8 mouse cellular contexts compared by ENCODE assay signal in the genomic region with DNA sequence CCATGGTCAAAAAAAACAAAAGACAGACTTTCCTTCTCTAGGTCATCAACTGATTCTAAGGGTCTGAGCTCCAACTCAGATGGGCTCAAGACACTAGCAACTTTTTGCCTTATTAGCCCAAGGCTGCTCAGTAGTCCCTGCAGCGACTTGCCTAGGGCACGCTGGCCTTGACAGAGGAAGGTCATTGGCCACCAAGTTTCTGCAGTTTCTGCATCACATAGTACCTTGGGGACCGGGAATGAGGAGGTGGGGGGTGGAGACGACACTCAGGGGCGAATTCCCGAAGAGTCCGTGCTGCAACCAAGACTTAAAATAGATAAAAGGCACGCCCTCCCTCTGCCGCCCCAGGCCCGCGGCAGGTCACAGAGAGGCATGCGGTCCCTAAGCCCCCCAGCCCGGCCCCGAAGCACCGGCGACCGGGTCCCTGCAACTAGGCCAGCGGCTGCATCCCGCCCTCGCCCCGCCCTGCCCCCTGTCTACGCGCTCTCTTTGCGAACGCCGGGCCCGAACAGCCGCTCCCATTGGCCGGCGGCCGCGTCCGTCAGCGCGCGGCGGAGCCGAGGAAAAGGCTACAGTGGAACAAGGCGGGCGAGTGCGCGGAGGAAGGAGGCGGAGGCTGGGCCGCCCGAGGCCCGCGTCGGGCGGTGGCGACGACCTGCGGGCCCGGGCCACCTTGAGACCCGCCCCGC. TPM values are rescaled to one million over a fixed set of nuclear protein-coding genes. Genes with fewer than 3 reads are reported as not detected.
DNase-seq lines count a peak whose midpoint lies in the region; ATAC-seq and TF ChIP-seq lines count a peak whose summit lies in the region.

No protein-coding gene starts in this region.

- under 1% methylated on average over 55 of the region's 55 CpGs for WGBS in cerebellum, adult 2 months
- WGBS in hindbrain, embryonic 10.5 days, result under 1% methylated on average over 54 of the region's 55 CpGs
- WGBS in lung, postnatal 0 days, result under 1% methylated on average over 36 of the region's 55 CpGs

- TF ChIP-seq POLR2A in MEL (IDR thresholded peaks at IDR 0.05; ENCODE audit: control insufficient read depth in 1 of 2, insufficient read depth in 1 of 2, low read depth in 1 of 2, low read length in 2 of 2, poor library complexity in 1 of 2), result peak; percentile 1 to 72; a peak in 2 of 4 replicates
- TF ChIP-seq POLR2A in cerebellum, adult 2 months (IDR thresholded peaks at IDR 0.05; ENCODE audit: borderline replicate concordance, insufficient read depth, low read length), result peak; percentile 70

- TF ChIP-seq CTCF in MEL (IDR thresholded peaks at IDR 0.05 in 2 of 3, conservative IDR thresholded peaks at IDR 0.05 in 1 of 3; ENCODE audit: control insufficient read depth in 1 of 3, insufficient read depth in 1 of 3, low read depth in 2 of 3, low read length in 3 of 3, poor library complexity in 1 of 3, severe bottlenecking in 1 of 3), result no peak
- TF ChIP-seq CTCF in cerebellum, adult 2 months (IDR thresholded peaks at IDR 0.05; ENCODE audit: borderline replicate concordance, insufficient read depth, low read depth, low read length), result no peak
- TF ChIP-seq CTCF in lung, postnatal 0 days (IDR thresholded peaks at IDR 0.05), result peak; percentile 41

- H3K36me3 ChIP-seq in MEL (ENCODE audit: control insufficient read depth in 1 of 2, insufficient read depth in 2 of 2, low read length in 2 of 2), result peaks cover 0 to 19% of the 10 kb centered on the region in 2 experiments; a peak in 2 of 4 replicates
- H3K36me3 ChIP-seq in hindbrain, embryonic 10.5 days, result no peaks in the 10 kb centered on the region
- H3K36me3 ChIP-seq in lung, postnatal 0 days (ENCODE audit: insufficient read depth, low read length), result no peaks in the 10 kb centered on the region

- H3K9ac ChIP-seq in MEL (ENCODE audit: control insufficient read depth, low read depth, low read length, poor library complexity, severe bottlenecking), result peak overlapping the region; percentile 97
- peak overlapping the region; percentile 96 for H3K9ac ChIP-seq in lung, postnatal 0 days (replicated peaks; ENCODE audit: low read depth)

- H3K9me3 ChIP-seq in MEL (replicated peaks; ENCODE audit: insufficient read depth, low read length), result no peaks in the 10 kb centered on the region
- no peaks in the 10 kb centered on the region for H3K9me3 ChIP-seq in hindbrain, embryonic 10.5 days
- no peaks in the 10 kb centered on the region for H3K9me3 ChIP-seq in lung, postnatal 0 days (ENCODE audit: low read length)

- peak; percentile 94 for DNase-seq in MEL (ENCODE audit: low read depth, low spot score)
- peak; percentile 97 to 98 for DNase-seq in cerebellum, adult 2 months
- DNase-seq in forelimb bud, embryonic 11.5 days (ENCODE audit: low read depth, low spot score), result peak; percentile 90
- DNase-seq in hindbrain, embryonic 10.5 days (ENCODE audit: low spot score), result peak; percentile 95
- peak; percentile 95 for DNase-seq in layer of hippocampus, adult 9-11 months
- DNase-seq in lung, postnatal 0 days (ENCODE audit: low spot score), result peak; percentile 96
- DNase-seq in ovary, postnatal 14 days (ENCODE audit: low spot score), result peak; percentile 94
- DNase-seq in thymus, postnatal 14 days, result peak; percentile 97

- peaks cover 0 to 16% of the 10 kb centered on the region in 2 experiments; a peak in 3 of 4 replicates for H3K4me1 ChIP-seq in MEL (ENCODE audit: control insufficient read depth in 1 of 2, insufficient read depth in 2 of 2, low read length in 2 of 2)
- H3K4me1 ChIP-seq in cerebellum, adult 2 months (ENCODE audit: control insufficient read depth, insufficient read depth, low read length), result peaks cover 11% of the 10 kb centered on the region
- H3K4me1 ChIP-seq in hindbrain, embryonic 10.5 days (replicated peaks), result peaks cover 56% of the 10 kb centered on the region
- peaks cover 29% of the 10 kb centered on the region; the same call in 1 of the 2 replicates for H3K4me1 ChIP-seq in lung, postnatal 0 days (ENCODE audit: insufficient read depth, low read depth, low read length)

- TF ChIP-seq RAD21 in MEL (IDR thresholded peaks at IDR 0.05; ENCODE audit: low read depth, low read length), result no peak

- peak; percentile 96 for ATAC-seq in lung, postnatal 0 days

- H3K79me2 ChIP-seq in MEL (ENCODE audit: control insufficient read depth, insufficient read depth, low read length, poor library complexity), result peaks cover 9% of the 10 kb centered on the region

- H3K27ac ChIP-seq in MEL (ENCODE audit: control insufficient read depth, low read depth, low read length), result peak overlapping the region; percentile 36
- peak overlapping the region; percentile 92 for H3K27ac ChIP-seq in cerebellum, adult 2 months (ENCODE audit: insufficient read depth, low read length)
- peak overlapping the region; percentile 99 for H3K27ac ChIP-seq in hindbrain, embryonic 10.5 days
- peak overlapping the region; percentile 96 for H3K27ac ChIP-seq in lung, postnatal 0 days (ENCODE audit: low read length)

- TF ChIP-seq EP300 in MEL (IDR thresholded peaks at IDR 0.05; ENCODE audit: low read depth in 1 of 2, low read length in 2 of 2), result no peak
- TF ChIP-seq EP300 in lung, postnatal 0 days (IDR thresholded peaks at IDR 0.05), result no peak

- peaks cover 0 to 1% of the 10 kb centered on the region in 2 experiments; a peak in 1 of 4 replicates for H3K27me3 ChIP-seq in MEL (ENCODE audit: control insufficient read depth in 1 of 2, insufficient read depth in 2 of 2, low read length in 2 of 2)
- no peaks in the 10 kb centered on the region for H3K27me3 ChIP-seq in cerebellum, adult 2 months (ENCODE audit: control insufficient read depth, insufficient read depth, low read length)
- H3K27me3 ChIP-seq in hindbrain, embryonic 10.5 days (ENCODE audit: insufficient read depth, poor library complexity, severe bottlenecking), result peaks cover 14% of the 10 kb centered on the region
- H3K27me3 ChIP-seq in lung, postnatal 0 days (replicated peaks; ENCODE audit: insufficient read depth, low read length), result no peaks in the 10 kb centered on the region

- H3K4me3 ChIP-seq in MEL (ENCODE audit: control insufficient read depth in 1 of 2, insufficient read depth in 1 of 2, low read depth in 2 of 2, low read length in 2 of 2), result peak overlapping the region; percentile 70 to 71
- H3K4me3 ChIP-seq in cerebellum, adult 2 months (replicated peaks; ENCODE audit: insufficient read depth, low read depth, low read length), result peak overlapping the region; percentile 96
- peak overlapping the region; percentile 73 for H3K4me3 ChIP-seq in hindbrain, embryonic 10.5 days
- H3K4me3 ChIP-seq in lung, postnatal 0 days (ENCODE audit: low read depth, low read length), result peak overlapping the region; percentile 88

- H3K4me2 ChIP-seq in lung, postnatal 0 days (replicated peaks; ENCODE audit: low read depth, low read length), result peak overlapping the region; percentile 66

TF ChIP-seq in MEL, 35 proteins besides CTCF, POLR2A, EP300 and RAD21 (continues in another document):
- TF ChIP-seq GABPA (IDR thresholded peaks at IDR 0.05; ENCODE audit: low read depth, low read length) (no peak), MEF2A (IDR thresholded peaks at IDR 0.05; ENCODE audit: extremely low read depth, insufficient replicate concordance, low read depth, low read length, poor library complexity, severe bottlenecking) (no peak), GATA1 (IDR thresholded peaks at IDR 0.05; ENCODE audit: low read depth, low read length) (no peak), MAFK (IDR thresholded peaks at IDR 0.05; ENCODE audit: borderline replicate concordance, low read depth, low read length) (no peak), CHD2 (IDR thresholded peaks at IDR 0.05; ENCODE audit: low read length) (no peak), MXI1 (IDR thresholded peaks at IDR 0.05; ENCODE audit: low read depth, low read length) (peak; percentile 49; the same call in 1 of the 2 replicates), POLR2AphosphoS5 (IDR thresholded peaks at IDR 0.05; ENCODE audit: borderline replicate concordance, low read depth, low read length) (no peak), BHLHE40 (IDR thresholded peaks at IDR 0.05; ENCODE audit: borderline replicate concordance, low read depth, low read length) (no peak), TCF12 (IDR thresholded peaks at IDR 0.05; ENCODE audit: low read depth, low read length) (no peak; the same call in none of the 2 replicates), JUND (IDR thresholded peaks at IDR 0.05; ENCODE audit: low read depth, low read length) (no peak), SIN3A (IDR thresholded peaks at IDR 0.05; ENCODE audit: low read length) (0 out of 2 replicates have a peak, but pooled peaks have one; percentile 20), RCOR1 (IDR thresholded peaks at IDR 0.05; ENCODE audit: low read depth, low read length) (no peak), CHD1 (IDR thresholded peaks at IDR 0.05; ENCODE audit: low read depth, low read length) (no peak), UBTF (IDR thresholded peaks at IDR 0.05; ENCODE audit: borderline replicate concordance, insufficient read depth, low read depth, low read length) (no peak), USF2 (IDR thresholded peaks at IDR 0.05; ENCODE audit: borderline replicate concordance in 1 of 2, insufficient read depth in 1 of 2, low read depth in 1 of 2, low read length in 2 of 2) (no peak), KAT2A (conservative IDR thresholded peaks at IDR 0.05; ENCODE audit: low read depth, low read length) (no peak), HCFC1 (IDR thresholded peaks at IDR 0.05; ENCODE audit: low read depth, low read length) (peak; percentile 61; the same call in 1 of the 2 replicates), ZMIZ1 (IDR thresholded peaks at IDR 0.05; ENCODE audit: low read depth, low read length) (peak; percentile 77; the same call in 1 of the 2 replicates), MYC (IDR thresholded peaks at IDR 0.05; ENCODE audit: low read depth, low read length) (no peak), MYB (IDR thresholded peaks at IDR 0.05; ENCODE audit: low read depth, low read length) (no peak), NRF1 (IDR thresholded peaks at IDR 0.05; ENCODE audit: insufficient read depth, low read depth, low read length, poor library complexity, severe bottlenecking) (peak; percentile 37; the same call in 1 of the 2 replicates), SMC3 (IDR thresholded peaks at IDR 0.05; ENCODE audit: low read depth, low read length) (no peak), ZNF384 (IDR thresholded peaks at IDR 0.05; ENCODE audit: low read depth, low read length) (no peak), MAZ (IDR thresholded peaks at IDR 0.05; ENCODE audit: low read depth, low read length) (peak; percentile 81; the same call in 1 of the 2 replicates)

RNA-seq across cellular contexts. Expression of a gene that starts 0.7 kb away (rescaled TPM):
- 5.5 and 5.6 TPM in 2 replicates for total RNA-seq in MEL (2012; rRNA removed)
- 1 to 10 TPM in 1 of 2 experiments, not detected in 1; 9.2 TPM for polyA plus RNA-seq in MEL (2012; ENCODE audit: insufficient read depth in 1 of 2, insufficient read length in 2 of 2, low read depth in 1 of 2, low replicate concordance in 2 of 2, missing spikeins in 1 of 2)
- 10.3 and 11.3 TPM in 2 replicates for polyA plus RNA-seq in cerebellum, adult 2 months (2012; rRNA removed)
- 2.1 and 2.3 TPM in 2 replicates for polyA plus RNA-seq in hindbrain, embryonic 10.5 days (2016; fragmentation: Nextera tagmentation; extraction: Ambion mirVana)
- polyA plus RNA-seq in lung, postnatal 0 days (2015; fragmentation: Nextera tagmentation; extraction: Ambion mirVana), result 3.7 and 4.5 TPM in 2 replicates

Comparison
In these comparisons a context has a peak if more than half of its experiments do, and no peak if none do; other contexts are left out.
1. Peak in every context shown above with its lines: DNase-seq, ATAC-seq, H3K4me3 ChIP-seq and H3K27ac ChIP-seq.
2. H3K27ac ChIP-seq: peak in every context shown above with its lines; median percentile 99 in hindbrain, embryonic 10.5 days; 96 in lung, postnatal 0 days; 92 in cerebellum, adult 2 months; 36 in MEL.